Mouse (Mus musculus): ENCODE measurements around the gene Cnih2. TPM values are rescaled to one million over a fixed set of nuclear protein-coding genes. Genes with fewer than 3 reads are reported as not detected.
"Not testable (repeated sequence)": the region's sequence is repeated elsewhere in the genome, so short reads cannot be mapped to it uniquely, and the experiment has no call there.

Gene Cnih2
- total RNA-seq, 2 experiments from 2014 or later = 1.2 to 1.4 TPM

GRCm38 (mm10) chr19:5094243-5094632, 4.1 kb downstream of the Cnih2 start:
- DNase-seq = peak; percentile 94 to 97

GRCm38 (mm10) chr19:5093481-5094242, 4.7 kb downstream of the Cnih2 start:
- no peak for DNase-seq

GRCm38 (mm10) chr19:5092083-5092482, 6.2 kb downstream of the Cnih2 start:
- no peak for DNase-seq

GRCm38 (mm10) chr19:5089324-5089723, 9.0 kb downstream of the Cnih2 start:
- no peak for DNase-seq

GRCm38 (mm10) chr19:5087884-5088728, 10.2 kb downstream of the Cnih2 start, which contains the start of gene Yif1a:
Gene Yif1a (plus strand): TSS chr19:5088538.
- peak; percentile 95 for DNase-seq

GRCm38 (mm10) chr19:5086533-5086932, 11.8 kb downstream of the Cnih2 start:
- not testable (repeated sequence) for DNase-seq

- peak; percentile 81 to 82 for DNase-seq
Measured at GRCm38 (mm10) chr19:5085145-5085863, 13.0 kb downstream of the Cnih2 start, which contains the start of gene Tmem151a. Gene Tmem151a (minus strand): TSS chr19:5085531.

GRCm38 (mm10) chr19:5084834-5085144, 13.5 kb downstream of the Cnih2 start:
- DNase-seq = no peak

GRCm38 (mm10) chr19:5083961-5084833, 14.1 kb downstream of the Cnih2 start:
- DNase-seq = no peak

- DNase-seq = no peak
Measured at GRCm38 (mm10) chr19:5082596-5082995, 15.7 kb downstream of the Cnih2 start.

GRCm38 (mm10) chr19:5082005-5082404, 16.3 kb downstream of the Cnih2 start:
- no peak for DNase-seq

GRCm38 (mm10) chr19:5079279-5079678, 19.0 kb downstream of the Cnih2 start:
- DNase-seq = no peak

- DNase-seq = no peak
Measured at GRCm38 (mm10) chr19:5073518-5073917, 24.8 kb downstream of the Cnih2 start.

- peak; percentile 65 to 74 for DNase-seq
Measured at GRCm38 (mm10) chr19:5073028-5073427, 25.3 kb downstream of the Cnih2 start.

- DNase-seq = peak in 1 of 2 experiments; percentile 21
Measured at GRCm38 (mm10) chr19:5072389-5073019, 25.8 kb downstream of the Cnih2 start.

GRCm38 (mm10) chr19:5071545-5072369, 26.6 kb downstream of the Cnih2 start:
- DNase-seq = peak; percentile 84 to 86

GRCm38 (mm10) chr19:5071077-5071476, 27.2 kb downstream of the Cnih2 start:
- DNase-seq = no peak

GRCm38 (mm10) chr19:5069978-5070377, 28.3 kb downstream of the Cnih2 start:
- DNase-seq = no peak

GRCm38 (mm10) chr19:5069486-5069885, 28.8 kb downstream of the Cnih2 start:
- DNase-seq = no peak
